Mouse (Mus musculus) spleen, adult 18-20 months (tissue): ENCODE results near the gene Cdkn2b.

ENCODE experiments used
- DNase-seq, 2 experiments: peaks; one replicate each; pipeline ENCODE4 v3.0.0; 2022; ENCODE audit warnings: mixed read lengths in 2 of 2

Cdkn2b gene

DNA sequence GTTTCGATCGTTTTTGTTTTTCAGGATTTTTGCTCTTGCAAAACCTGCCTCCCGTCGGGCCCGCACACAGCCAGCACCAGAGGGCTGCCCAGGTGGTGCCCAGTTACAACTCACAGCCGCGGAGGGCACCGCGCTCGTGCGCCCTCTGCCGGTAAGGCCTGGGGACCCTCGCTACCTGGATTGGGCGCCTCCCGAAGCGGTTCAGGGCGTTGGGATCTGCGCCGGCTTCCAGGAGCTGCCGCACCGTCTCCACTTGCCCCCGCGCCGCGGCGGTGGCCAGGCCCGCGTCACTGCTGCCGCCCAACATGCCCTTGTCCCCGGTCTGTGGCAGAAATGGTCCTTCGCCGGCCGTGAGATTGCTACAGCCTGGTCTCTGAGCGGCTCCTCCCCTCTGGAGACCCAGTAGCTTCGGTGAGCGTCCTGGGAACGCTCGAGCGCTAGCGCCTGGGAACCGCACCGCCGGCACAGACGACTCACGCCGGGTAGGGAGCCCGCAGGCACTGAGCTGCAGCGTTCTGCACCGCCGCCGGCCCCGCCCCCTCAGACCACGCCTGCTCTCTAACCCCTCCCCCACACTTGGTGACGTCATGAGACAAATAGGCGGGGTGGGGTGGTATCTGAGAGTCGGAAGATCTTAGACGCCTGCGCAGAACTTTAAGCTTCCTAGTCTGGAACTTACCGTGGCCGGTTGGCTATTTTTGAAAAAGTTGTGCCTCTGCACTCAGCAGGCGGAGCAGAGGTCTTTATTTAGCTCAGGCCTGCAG is at the start of gene Cdkn2b:
Gene Cdkn2b, minus strand, starts transcription at position 549 of the 764 bp plus-strand sequence.
- peak; percentile 74 to 86 for DNase-seq

DNA sequence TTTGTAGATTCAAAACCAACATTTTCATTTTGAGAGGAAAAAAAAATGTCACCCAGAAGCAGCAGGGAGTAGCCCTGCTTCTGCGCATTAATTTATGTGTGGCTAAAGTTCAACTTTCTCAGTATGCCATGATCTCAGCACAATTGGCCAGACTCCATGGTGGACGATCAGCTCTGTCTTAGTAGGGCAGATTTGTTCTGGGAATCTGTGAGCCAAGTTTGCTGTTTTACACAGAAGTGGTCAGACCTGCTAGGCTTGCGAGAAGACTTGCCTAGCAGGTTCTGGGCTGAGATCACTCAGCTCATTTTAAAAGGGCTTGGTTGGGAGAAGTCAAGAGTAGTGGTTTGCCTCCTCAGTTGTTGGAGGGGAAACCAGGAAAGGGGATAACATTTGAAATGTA is 49.5 kb upstream of the Cdkn2b start:
- no peak for DNase-seq

DNA sequence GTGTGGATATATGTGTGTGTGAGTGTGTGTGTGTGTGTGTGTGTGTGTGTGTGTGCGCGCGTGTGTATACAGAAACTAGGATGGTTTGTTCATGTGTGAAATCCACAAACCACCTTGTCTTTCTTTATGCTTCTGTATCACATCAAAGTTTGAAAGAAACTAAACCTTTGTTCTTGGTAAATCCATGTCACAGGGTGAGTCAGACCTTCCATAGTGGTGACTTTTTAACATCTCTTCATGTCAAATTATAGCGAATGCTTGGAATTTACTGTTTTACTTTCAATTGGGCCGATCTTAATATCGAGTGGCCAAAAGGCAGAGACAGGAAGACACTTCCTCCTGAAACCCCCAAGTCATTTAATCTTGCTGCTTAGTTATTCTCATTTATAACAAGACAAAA is 48.7 kb upstream of the Cdkn2b start:
- DNase-seq, result no peak

DNA sequence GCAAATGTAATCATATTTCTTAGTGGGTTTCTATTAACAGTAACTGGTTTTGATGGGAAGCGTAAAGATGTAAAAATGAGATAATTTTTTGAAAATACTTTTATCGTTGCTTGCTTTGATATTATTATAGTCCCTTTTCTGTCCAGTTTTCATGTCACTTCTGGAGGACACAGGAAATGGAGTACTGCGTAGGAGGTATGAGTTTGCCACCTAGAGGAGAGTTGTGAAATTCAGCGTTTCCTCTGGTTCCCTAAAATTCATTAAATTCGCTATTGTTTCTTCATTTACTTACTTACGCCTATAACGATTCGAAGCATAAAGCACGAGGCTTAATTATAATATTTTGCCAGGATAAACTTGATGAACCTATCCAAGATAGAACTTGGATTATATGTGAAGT is 43.1 kb upstream of the Cdkn2b start:
- DNase-seq, result no peak

DNA sequence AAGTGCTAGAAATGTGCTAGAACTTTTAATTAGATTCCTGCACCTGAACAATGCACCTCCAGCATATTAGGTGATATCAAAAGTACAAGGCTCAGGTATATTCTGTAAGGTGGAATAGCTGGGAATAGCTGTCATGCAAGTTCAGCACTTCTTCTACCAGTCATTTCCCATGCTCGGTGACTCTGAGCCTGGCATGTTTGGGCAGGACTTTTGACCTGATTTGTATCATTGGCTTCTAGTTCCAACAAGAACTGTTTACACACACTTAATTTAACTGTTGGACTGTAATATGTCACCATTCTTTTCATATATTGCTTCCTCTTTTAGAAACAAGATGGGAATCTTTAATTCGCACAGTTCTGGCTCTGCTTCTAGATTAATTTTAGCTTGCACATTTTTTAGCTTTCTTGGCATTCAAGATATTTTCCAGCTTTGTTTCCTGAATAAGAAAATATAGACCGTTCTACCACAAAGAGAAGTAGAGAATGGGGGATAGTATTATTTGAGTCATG is 42.3 kb upstream of the Cdkn2b start:
- no peak for DNase-seq

DNA sequence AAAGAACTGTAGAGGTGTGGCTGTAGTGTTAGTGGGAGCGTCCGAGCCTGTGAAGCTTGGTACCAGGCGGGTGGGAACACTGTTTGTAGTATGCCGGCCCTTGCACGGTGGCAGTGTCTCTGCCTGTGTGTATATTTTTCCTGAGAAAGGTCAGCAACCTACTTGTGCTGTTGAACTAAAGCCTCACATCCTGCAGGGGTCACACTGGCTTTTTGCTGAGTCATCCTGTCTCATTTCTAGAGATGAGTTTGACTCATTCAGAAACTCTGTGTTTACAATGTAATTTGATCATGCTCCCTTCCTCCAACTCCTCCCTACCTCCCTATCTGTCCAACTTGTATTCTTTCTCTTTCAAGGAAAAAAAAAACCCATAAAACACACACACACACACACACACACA is 40.6 kb upstream of the Cdkn2b start:
- no peak for DNase-seq

DNA sequence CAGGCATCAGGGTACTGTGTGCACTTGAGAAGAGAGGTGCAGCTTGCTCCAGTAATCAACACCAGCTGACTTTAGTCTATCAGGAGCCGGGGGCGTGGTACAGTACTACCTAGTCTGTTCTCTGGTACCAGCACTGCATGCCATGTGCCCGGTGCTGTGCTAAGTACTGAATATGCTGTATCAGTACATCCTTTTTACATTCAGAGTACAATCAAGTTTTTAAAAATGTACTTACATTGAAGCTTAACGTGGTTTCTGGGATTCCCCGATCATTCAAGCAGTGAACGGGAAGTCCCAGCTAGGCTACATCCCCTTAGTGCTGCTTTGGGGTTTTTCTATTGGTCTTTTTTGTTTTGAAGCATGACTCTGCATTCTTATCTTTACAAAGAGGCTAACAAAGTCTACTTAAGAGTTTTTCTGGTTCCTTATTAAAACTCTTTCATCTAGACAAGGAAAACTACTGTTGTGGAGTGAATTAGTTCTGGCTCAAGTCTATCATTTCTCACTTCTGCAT is 40.2 kb upstream of the Cdkn2b start:
- peak in 1 of 2 experiments; percentile 2 for DNase-seq

DNA sequence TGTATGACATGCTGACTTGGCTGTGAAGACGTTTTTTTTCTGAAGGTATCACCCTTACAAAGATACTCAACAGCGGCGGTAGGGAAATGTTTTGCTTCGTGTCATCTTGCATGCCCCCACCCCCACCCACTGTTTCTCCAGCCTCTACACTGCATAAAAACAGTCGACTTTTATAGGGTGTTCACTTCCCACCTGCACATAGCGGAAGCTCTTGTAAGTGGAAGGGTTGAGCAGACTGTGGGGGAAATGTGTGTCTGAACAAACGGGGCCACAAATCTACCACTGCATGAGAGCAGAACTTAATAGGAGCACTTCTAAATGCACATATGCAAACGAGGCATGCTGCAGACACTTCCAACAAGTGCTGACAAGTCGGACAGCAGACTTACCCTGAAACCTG is 39.6 kb upstream of the Cdkn2b start:
- no peak for DNase-seq

DNA sequence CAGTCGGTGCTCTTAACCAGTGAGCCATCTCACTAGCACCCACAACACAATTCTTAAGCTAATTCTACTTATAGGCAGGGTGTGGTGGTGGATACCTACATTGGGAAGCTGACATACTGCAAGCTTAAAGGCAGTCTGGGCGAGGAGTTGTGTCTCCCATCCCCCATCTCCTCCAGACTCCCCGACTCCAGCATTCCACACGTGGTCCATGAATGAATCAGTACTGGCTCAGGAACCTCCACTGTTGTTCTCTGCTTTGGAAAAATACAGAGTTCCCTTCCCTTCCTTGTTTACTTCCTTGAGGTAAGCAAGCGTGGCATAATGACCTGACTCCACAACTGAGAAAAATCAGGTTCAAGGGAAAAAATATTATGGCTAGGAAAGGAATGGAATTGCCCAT is 38.0 kb upstream of the Cdkn2b start:
- DNase-seq, result no peak

DNA sequence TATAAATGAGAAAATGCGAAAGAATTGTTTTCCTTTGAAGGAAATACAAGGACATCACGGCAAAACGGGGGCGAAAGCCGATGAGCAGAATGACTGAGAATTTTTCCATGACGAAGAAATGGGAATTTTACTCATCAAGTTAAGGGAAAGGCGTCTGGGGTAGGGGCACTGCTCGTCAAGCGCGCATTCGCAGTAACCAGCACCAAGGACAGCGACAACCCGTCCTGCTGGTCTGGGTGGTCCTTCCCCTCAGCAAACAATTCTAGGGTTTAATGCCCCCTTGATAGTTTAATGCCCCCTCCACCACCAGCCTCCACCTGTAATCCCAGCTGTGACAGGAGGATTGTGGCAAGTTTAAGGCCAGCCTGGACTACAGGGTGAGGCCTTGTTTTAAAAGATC is 2.6 kb upstream of the Cdkn2b start:
- no peak for DNase-seq

DNA sequence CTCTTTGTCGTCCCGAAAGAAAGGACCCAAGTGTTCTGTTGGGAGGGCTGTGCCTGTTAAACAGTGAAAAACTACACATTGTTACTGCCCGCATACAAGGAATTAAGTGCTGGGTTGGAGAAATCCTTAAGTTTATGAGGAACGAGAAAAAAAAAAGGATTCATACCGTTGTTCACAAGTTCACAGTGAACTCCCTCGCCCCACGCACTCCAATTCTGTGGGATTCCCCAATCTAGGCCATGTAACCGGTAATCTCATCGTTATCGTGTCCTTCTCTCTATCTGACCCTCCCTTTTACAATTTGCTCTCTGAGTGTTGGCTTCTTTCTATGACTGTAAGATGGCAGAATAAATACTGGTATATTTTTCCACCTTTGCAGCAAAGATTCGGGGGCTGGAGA is 843 bp downstream of the Cdkn2b start:
- DNase-seq, result no peak

DNA sequence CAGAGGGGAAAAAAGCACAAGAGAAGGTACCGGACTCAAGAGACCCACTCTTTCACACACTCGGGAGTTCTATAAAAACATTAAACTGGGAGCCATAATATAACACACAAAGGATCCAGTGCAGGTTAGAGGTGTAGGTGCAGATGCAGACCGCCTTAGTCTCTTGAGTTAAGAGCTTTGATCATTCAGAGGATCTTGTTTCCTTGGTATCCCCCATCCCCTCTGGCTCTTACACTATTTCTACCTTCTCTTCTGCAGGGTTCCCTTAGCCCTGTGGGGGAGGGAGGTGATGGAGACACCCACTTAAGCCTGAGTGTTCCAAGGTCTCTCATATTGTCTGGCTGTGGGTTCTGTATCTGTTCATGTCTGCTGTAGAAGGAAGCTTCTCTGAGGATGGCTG is 2.8 kb downstream of the Cdkn2b start:
- no peak for DNase-seq

DNA sequence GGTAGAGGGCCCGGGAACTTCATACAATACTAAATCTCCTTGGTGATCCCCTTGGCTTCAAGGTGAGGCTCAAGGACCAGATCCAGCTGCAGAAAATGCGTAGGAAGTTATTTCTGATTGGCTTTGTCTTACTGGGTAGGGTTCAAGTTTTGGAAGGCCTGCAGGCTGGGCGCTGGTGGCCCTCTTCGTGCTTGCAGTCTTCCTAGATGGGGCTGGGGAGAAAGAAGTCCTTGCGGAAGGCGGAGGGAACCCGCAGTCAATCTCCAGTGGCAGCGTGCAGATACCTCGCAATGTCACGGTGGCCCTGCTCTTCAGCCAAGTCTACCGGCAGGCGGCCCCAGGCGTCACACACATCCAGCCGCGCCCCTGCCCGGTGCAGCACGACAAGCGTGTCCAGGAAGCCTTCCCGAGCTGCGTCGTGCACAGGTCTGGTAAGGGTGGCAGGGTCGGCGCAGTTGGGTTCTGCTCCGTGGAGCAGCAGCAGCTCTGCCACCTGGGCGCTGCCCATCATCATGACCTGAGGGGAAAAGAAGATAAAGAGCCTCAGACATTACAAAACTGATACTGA is 4.0 kb downstream of the Cdkn2b start:
- DNase-seq, result no peak

DNA sequence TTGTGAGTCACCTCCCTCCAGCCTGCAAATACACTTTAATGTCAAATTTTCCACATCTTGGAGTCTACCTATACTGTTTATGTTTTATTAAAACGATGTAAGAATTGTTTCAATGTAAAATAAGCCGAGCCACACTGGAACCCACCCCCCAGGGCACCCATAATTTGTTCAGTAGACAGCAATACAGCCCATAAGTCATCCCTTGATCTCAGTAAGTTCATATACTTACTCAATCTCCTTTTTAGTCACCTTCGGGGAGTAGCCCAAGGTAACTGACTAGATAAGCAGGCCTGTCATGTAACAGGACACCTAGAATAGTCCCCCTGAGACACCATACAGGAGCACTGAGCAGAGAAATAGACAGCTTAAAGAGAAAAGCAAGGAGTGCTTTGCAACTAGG is 5.1 kb downstream of the Cdkn2b start:
- no peak for DNase-seq

DNA sequence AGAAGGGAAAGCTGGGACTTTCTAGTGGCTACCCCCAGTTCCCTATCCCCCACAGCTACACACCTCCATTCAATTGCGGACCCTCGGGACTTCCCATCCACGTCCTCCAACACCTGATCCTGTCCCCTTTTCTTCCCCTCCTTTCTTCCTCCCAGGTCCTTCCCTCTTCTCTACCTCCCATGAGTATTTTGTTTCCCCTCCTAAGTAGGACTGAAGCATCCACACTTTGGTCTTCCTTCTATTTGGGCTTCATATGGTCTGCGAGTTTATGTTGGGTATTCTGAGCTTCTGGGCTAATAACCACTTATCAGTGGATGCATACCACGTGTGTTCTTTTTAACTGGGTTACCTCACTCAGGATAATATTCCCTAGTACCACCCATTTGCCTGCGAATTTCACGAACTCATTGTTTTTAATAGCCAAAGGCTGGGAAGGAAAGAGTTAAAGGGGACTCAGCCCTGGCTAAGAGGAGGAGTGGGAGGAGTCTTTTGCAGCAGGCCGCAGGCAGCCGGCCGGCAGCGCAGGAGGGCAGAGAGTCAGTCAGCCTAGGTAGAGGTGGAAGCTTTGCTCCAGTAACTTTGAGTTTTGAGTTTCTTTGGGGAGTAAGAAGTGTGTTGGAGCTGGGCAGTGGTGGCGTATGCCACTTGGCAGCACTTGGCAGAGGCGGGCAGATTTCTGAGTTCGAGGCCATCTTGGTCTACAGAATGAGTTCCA is 7.4 kb downstream of the Cdkn2b start:
- DNase-seq, result no peak

DNA sequence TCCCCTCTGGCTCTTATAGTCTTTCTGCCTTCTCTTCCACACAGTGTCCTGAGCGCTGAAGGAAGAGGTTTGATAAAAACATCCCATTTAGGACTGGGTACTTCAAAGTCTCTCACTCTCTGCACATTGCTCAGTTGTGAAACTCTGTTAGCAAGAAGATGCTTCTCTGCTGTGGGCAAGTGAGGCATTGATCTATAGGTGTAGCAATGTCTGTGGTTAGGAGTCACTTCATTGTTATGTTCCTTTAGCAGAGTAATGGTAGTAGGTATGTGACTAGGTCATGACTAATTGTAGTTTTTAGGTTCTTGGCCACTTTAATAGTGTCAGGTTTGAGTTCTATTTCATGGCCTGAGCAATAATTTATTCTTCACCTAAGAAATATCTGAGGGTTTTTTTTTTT is 8.7 kb downstream of the Cdkn2b start:
- DNase-seq, result no peak

DNA sequence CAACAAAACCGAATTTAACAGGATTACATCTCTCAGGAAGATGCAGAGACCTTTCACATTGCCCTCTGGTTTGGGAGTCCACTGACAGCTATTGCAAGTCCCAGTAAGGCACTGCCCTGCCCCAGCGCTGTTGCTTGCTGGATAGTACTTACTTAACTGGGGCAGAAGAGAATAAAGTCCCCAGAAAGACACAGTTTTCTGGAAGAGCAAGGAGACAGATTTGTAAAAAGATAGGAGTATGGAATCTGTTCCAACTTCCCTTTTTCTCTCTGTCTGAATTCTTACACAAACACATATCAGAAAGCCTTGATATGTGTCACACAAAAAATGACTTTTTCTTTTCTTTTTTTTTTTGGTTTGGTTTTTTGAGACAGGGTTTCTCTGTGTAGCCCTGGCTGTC is 11.1 kb downstream of the Cdkn2b start:
- DNase-seq, result no peak

DNA sequence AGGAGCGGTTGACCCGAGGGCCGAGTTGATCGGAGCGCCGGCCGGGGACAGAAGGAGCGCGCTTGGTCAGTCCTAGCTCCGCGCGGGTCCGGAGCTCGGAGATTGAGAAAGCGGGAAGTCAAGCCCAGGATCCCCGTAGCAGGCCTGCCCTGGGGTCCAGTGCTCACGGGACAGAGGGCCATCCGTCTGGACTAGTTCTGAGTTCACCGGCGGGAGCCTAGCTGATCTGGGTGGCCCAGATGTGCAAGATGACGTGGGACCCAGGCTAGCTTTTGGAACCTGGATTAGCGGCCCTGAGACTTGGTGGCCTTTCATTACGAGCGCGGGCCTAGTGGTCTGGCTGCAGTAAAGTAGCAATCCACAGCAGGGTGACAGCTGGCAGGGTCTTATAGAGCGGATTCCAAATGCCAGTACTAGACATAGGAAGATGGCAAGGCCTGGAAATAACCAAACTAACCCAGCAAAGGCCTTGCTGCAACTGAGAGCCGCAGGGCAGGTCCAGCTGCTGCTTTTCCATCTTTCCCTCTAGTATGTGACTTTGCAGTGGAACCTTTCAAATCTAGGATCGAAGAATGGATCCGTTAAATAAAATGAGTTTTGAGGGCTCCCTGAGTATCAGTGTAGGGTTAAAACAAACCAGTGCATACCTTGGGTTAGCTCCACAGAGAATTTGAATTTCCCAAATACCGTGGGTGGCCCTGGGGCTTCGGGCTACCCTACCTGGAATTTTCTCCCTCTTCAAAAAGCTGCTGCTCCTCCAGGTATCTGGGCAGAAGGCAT is 15.2 kb downstream of the Cdkn2b start:
- no peak for DNase-seq

DNA sequence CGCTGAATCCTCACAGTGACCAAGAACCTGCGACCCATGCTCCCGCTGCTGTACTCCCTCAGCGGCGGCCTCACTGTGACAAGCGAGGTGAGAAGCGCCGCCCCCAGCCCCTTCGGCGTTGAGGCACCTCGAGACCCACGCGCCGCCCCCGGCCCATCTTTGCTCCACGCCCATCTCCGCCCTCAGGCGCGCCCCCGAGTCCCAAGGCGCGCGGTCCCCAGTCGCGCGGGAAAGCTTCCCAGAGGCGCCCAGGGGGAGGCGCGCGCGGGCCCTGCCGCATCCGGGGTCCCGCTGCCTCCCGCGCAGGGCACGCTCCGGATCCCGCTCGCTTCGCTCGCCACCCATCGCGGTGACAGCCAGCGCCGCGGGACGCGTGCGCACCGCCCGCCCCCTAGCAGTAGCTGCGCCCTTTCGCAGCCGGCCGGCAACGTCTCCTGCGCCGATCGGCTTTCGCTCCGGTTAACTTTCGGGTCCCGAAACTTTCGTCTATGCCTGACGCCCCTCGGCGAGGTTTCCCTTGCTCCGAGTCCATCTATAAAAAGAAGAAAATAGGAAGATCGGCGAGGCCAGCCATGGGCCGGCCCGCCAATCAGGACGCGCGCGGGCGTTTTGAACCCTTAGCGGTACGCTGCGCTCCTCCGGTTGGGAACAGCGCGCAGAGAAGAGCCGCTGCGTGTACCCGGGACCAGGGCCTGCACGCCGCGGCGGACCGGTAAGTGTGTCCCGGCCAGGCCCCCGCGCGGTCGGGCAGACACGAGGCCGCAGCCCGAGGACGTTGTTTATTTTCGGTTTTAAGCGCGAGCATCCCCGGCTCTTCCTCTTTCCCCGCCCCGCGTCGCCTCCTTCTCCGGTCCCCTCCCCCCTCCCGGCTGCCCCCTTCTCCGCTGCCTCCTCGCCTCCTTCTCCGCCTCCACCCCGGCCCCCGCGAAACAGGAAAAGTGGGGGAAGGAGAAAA is 16.1 kb downstream of the Cdkn2b start, which contains the start of gene Cdkn2a:
Gene Cdkn2a, minus strand, starts transcription at position 168 of the 955 bp plus-strand sequence.
- peak; percentile 17 to 44 for DNase-seq

DNA sequence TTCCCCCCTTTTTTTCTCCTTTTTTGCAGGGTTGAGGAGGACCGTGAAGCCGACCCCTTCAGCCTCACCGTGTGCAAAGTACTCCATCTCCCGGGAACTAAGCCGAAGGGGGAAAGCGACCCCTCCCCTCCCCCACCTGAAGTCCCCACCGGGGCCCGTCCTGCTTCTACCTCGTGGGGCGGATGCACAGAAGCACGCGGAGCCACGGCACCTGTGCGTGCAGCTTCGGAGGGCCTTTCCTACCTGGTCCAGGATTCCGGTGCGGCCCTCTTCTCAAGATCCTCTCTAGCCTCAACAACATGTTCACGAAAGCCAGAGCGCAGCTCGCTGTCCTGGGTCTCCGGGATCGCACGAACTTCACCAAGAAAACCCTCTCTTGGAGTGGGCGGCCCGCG is 16.8 kb downstream of the Cdkn2b start:
- DNase-seq, result peak in 1 of 2 experiments; percentile 12

DNA sequence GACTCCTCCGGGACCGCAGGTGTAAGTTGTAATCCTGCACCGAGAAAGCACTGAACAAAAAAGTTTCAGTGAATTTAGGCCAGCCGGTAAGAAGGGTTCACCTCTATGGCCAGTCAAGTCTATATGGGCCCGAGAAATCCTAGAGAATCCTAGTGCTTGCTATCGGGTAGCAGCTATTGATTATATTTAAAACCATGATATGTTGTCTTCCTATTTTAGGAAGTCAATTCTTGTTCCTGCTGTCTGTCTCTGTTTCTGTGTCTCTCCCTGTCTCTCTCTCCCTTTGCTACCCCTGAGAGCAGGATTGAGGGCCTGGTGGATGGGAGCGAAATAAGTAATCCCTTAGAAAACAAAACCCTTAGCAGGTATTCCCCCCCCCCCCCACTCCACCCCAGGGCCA is 17.3 kb downstream of the Cdkn2b start:
- no peak for DNase-seq

DNA sequence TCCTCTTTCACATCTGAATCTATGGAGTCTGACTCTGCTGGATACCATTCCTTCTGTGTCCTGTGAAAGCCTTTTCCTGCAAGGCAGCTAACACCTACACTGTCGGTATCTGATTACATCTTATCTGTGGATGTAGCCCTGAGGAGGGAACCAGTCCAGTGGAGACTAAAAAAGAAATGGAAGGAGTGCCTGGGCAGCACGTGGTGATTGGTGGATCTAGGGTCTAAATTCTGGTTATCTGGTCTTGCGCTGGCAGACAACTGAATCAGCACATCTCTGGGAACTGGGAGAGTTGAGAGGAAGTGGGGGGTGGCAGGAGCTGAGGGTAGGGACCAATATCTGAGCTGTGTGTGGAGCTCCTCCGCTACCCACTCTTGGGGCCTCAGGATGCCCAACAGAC is 21.8 kb downstream of the Cdkn2b start:
- DNase-seq, result no peak
